Mouse (Mus musculus) neural tube, embryonic 15.5 days (tissue): Measurements from ENCODE around the gene Enpp6. TPM values are rescaled to one million over a fixed set of nuclear protein-coding genes. Genes with fewer than 3 reads are reported as not detected.

ENCODE experiments used
- ATAC-seq: fragments of 200-750 bp; cut with Nextera tagmentation; 2 replicates; pipeline ENCODE4 v1.8.0; 2017; ENCODE audit warnings: mild to moderate bottlenecking, moderate TSS enrichment, moderate library complexity; ENCODE audit not compliant: low FRiP score
- H3K27ac ChIP-seq: fragments of 300-500 bp; sonication (generic); replicated peaks from 2 replicates; pipeline ENCODE4 v1.5.1; 2015; ENCODE audit warnings: mild to moderate bottlenecking, inconsistent platforms
- H3K27me3 ChIP-seq: fragments of 300-500 bp; sonication (generic); replicated peaks from 2 replicates; pipeline ENCODE4 v1.6.1; 2015; ENCODE audit warnings: inconsistent platforms
- H3K36me3 ChIP-seq: fragments of 300-500 bp; sonication (generic); 2 replicates; pipeline ENCODE4 v1.6.1; 2015; ENCODE audit warnings: inconsistent platforms
- H3K4me1 ChIP-seq: fragments of 300-500 bp; sonication (generic); 2 replicates; pipeline ENCODE4 v1.6.1; 2015; ENCODE audit warnings: inconsistent platforms
- H3K4me2 ChIP-seq: fragments of 300-500 bp; sonication (generic); 2 replicates; pipeline ENCODE4 v1.6.1; 2015; ENCODE audit warnings: inconsistent platforms, mild to moderate bottlenecking, moderate library complexity
- H3K4me3 ChIP-seq: fragments of 300-500 bp; sonication (generic); replicated peaks from 2 replicates; pipeline ENCODE4 v1.5.1; 2015; ENCODE audit warnings: mild to moderate bottlenecking, inconsistent platforms
- H3K9ac ChIP-seq: fragments of 300-500 bp; sonication (generic); replicated peaks from 2 replicates; pipeline ENCODE4 v1.6.1; 2015; ENCODE audit warnings: mild to moderate bottlenecking, inconsistent platforms
- H3K9me3 ChIP-seq: fragments of 300-500 bp; sonication (generic); replicated peaks from 2 replicates; pipeline ENCODE4 v1.6.1; 2016; ENCODE audit warnings: inconsistent platforms
- WGBS: fragments of 180-500 bp; shearing (Covaris S2); methylation state at CpG from one replicate; pipeline ENCODE4 v1.1.7; 2015; ENCODE audit warnings: mixed read lengths; 5-methylcytosine and 5-hydroxymethylcytosine counted together
- polyA plus RNA-seq: library from polyadenylated mRNA; unstranded; fragments of >200 nt; fragmentation: Nextera tagmentation; extraction: Ambion mirVana; gene quantifications from 2 replicates; pipeline ENCODE4 v1.2.1, GENCODE M21; 2015

Enpp6 gene
- 1.3 and 1.5 TPM in 2 replicates for polyA plus RNA-seq

- no peaks in the 10 kb centered on the region for H3K36me3 ChIP-seq
- no peak for ATAC-seq
- no peaks in the 10 kb centered on the region for H3K27me3 ChIP-seq
- WGBS, result 82% methylated on average over 8 of the region's 8 CpGs
- no peaks in the 10 kb centered on the region for H3K4me1 ChIP-seq
- H3K4me3 ChIP-seq, result no peak within 1 kb of the TSS
- no peak within 1 kb of the TSS for H3K4me2 ChIP-seq
- H3K9ac ChIP-seq, result no peak within 1 kb of the TSS
- H3K27ac ChIP-seq, result no peak within 1 kb of the TSS
- H3K9me3 ChIP-seq, result no peaks in the 10 kb centered on the region
Observed at GRCm38 (mm10) chr8:46986386-46987140, at the start of gene Enpp6. TSS of gene Enpp6 (plus strand) at chr8:46986887.

- no peak overlapping the region for H3K27ac ChIP-seq
- no peak overlapping the region for H3K9ac ChIP-seq
- 78% methylated on average over 4 of the region's 4 CpGs for WGBS
- H3K9me3 ChIP-seq, result no peaks in the 10 kb centered on the region
- no peaks in the 10 kb centered on the region for H3K27me3 ChIP-seq
- no peaks in the 10 kb centered on the region for H3K36me3 ChIP-seq
- no peak for ATAC-seq
- no peak overlapping the region for H3K4me3 ChIP-seq
- H3K4me1 ChIP-seq, result 0 out of 2 replicates have a peak, but pooled peaks cover 7% of the 10 kb centered on the region
- no peak overlapping the region for H3K4me2 ChIP-seq
Observed at GRCm38 (mm10) chr8:46938218-46938617, 48.5 kb upstream of the Enpp6 start.

GRCm38 (mm10) chr8:46941295-46941694 lies 45.4 kb upstream of the Enpp6 start:
- Histone ChIP-seq H3K27me3 (no peaks in the 10 kb centered on the region), H3K4me3 (no peak overlapping the region), H3K9me3 (no peaks in the 10 kb centered on the region), H3K9ac (no peak overlapping the region), H3K27ac (no peak overlapping the region), H3K4me1 (0 out of 2 replicates have a peak, but pooled peaks cover 3% of the 10 kb centered on the region), H3K36me3 (no peaks in the 10 kb centered on the region), H3K4me2 (no peak overlapping the region; the same call in 1 of the 2 replicates)
- 60% methylated on average over 11 of the region's 11 CpGs for WGBS
- no peak for ATAC-seq

- Histone ChIP-seq H3K4me1 (0 out of 2 replicates have a peak, but pooled peaks cover 3% of the 10 kb centered on the region), H3K9ac (no peak overlapping the region), H3K4me3 (no peak overlapping the region), H3K9me3 (no peaks in the 10 kb centered on the region), H3K36me3 (no peaks in the 10 kb centered on the region), H3K27me3 (no peaks in the 10 kb centered on the region), H3K4me2 (no peak overlapping the region; the same call in 1 of the 2 replicates), H3K27ac (no peak overlapping the region)
- no peak for ATAC-seq
- 71% methylated on average over 15 of the region's 15 CpGs for WGBS
Observed at GRCm38 (mm10) chr8:46941731-46942650, 44.7 kb upstream of the Enpp6 start.

- Histone ChIP-seq H3K36me3 (no peaks in the 10 kb centered on the region), H3K9ac (no peak overlapping the region), H3K4me2 (no peak overlapping the region), H3K27ac (no peak overlapping the region), H3K27me3 (no peaks in the 10 kb centered on the region), H3K4me1 (0 out of 2 replicates have a peak, but pooled peaks cover 3% of the 10 kb centered on the region), H3K9me3 (no peaks in the 10 kb centered on the region), H3K4me3 (no peak overlapping the region)
- ATAC-seq, result no peak
- WGBS, result 85% methylated on average over 11 of the region's 11 CpGs
Observed at GRCm38 (mm10) chr8:46942651-46943024, 44.0 kb upstream of the Enpp6 start.

- Histone ChIP-seq H3K9me3 (no peaks in the 10 kb centered on the region), H3K36me3 (no peaks in the 10 kb centered on the region), H3K4me1 (peaks cover 3% of the 10 kb centered on the region; the same call in 1 of the 2 replicates), H3K4me2 (no peak overlapping the region), H3K27ac (no peak overlapping the region), H3K4me3 (no peak overlapping the region), H3K27me3 (no peaks in the 10 kb centered on the region), H3K9ac (no peak overlapping the region)
- WGBS, result 87% methylated on average over 4 of the region's 4 CpGs
- no peak for ATAC-seq
Observed at GRCm38 (mm10) chr8:46943337-46943736, 43.4 kb upstream of the Enpp6 start.

- Histone ChIP-seq H3K4me3 (no peak overlapping the region), H3K27me3 (no peaks in the 10 kb centered on the region), H3K27ac (no peak overlapping the region), H3K4me1 (peaks cover 6% of the 10 kb centered on the region; the same call in 1 of the 2 replicates), H3K4me2 (no peak overlapping the region), H3K9ac (no peak overlapping the region), H3K9me3 (no peaks in the 10 kb centered on the region), H3K36me3 (no peaks in the 10 kb centered on the region)
- WGBS, result 80% methylated on average over 5 of the region's 5 CpGs
- no peak for ATAC-seq
Observed at GRCm38 (mm10) chr8:46946181-46946580, 40.5 kb upstream of the Enpp6 start.

GRCm38 (mm10) chr8:46948091-46948757 lies 38.5 kb upstream of the Enpp6 start:
- no peak overlapping the region for H3K4me3 ChIP-seq
- no peak overlapping the region for H3K27ac ChIP-seq
- H3K27me3 ChIP-seq, result no peaks in the 10 kb centered on the region
- no peaks in the 10 kb centered on the region for H3K36me3 ChIP-seq
- no peak overlapping the region for H3K4me2 ChIP-seq
- peaks cover 3% of the 10 kb centered on the region; the same call in 1 of the 2 replicates for H3K4me1 ChIP-seq
- H3K9ac ChIP-seq, result no peak overlapping the region
- no peaks in the 10 kb centered on the region for H3K9me3 ChIP-seq
- ATAC-seq, result no peak
- 72% methylated on average over 14 of the region's 14 CpGs for WGBS

- ATAC-seq, result peak; percentile 66; the same call in 1 of the 2 replicates
- H3K4me1 ChIP-seq, result peaks cover 4% of the 10 kb centered on the region; the same call in 1 of the 2 replicates
- H3K4me2 ChIP-seq, result no peak overlapping the region
- H3K27me3 ChIP-seq, result no peaks in the 10 kb centered on the region
- no peak overlapping the region for H3K4me3 ChIP-seq
- H3K36me3 ChIP-seq, result no peaks in the 10 kb centered on the region
- no peaks in the 10 kb centered on the region for H3K9me3 ChIP-seq
- H3K27ac ChIP-seq, result no peak overlapping the region
- no peak overlapping the region for H3K9ac ChIP-seq
- WGBS, result 21% methylated on average over 7 of the region's 7 CpGs
Observed at GRCm38 (mm10) chr8:46953472-46953871, 33.2 kb upstream of the Enpp6 start.

GRCm38 (mm10) chr8:46962630-46963427 lies 23.9 kb upstream of the Enpp6 start:
- H3K9me3 ChIP-seq, result no peaks in the 10 kb centered on the region
- 54% methylated on average over 10 of the region's 10 CpGs for WGBS
- peak; percentile 69 for ATAC-seq
- no peak overlapping the region for H3K27ac ChIP-seq
- H3K4me3 ChIP-seq, result no peak overlapping the region
- H3K36me3 ChIP-seq, result no peaks in the 10 kb centered on the region
- H3K27me3 ChIP-seq, result no peaks in the 10 kb centered on the region
- peaks cover 13% of the 10 kb centered on the region; the same call in 1 of the 2 replicates for H3K4me1 ChIP-seq
- no peak overlapping the region for H3K4me2 ChIP-seq
- H3K9ac ChIP-seq, result no peak overlapping the region
